Mouse (Mus musculus): Measurements from ENCODE around the gene Rdh12.

DNA sequence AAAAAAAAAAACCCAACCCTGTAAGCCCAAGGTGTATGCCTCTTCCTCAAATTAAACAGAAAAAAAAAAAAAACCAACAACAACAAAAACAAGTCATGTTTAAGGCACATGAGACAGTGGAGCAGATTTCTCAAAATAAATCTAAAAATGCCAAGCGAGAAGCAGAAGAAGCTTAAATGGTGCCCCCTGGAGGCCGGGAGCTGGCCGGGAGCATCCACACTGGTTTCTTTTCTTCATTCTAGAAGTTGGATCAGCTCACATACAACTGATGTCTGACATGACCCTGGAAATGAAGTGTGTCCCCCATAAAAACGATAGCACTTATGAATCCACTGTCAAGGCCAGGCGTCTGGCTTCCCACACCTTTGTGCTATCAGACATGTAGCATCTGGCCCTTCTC, 52.3 kb downstream of the Rdh12 start:
- TF ChIP-seq POLR2A (IDR thresholded peaks at IDR 0.05; ENCODE audit: low read depth, low read length) (no peak), CTCF (conservative IDR thresholded peaks at IDR 0.05; ENCODE audit: insufficient read depth, insufficient read length, low read depth, low read length) (peak; percentile 44; the same call in 1 of the 2 replicates)

Data from kidney, adult 2 months (tissue).